Mouse (Mus musculus): ENCODE measurements around the gene Bcan.

- TF ChIP-seq SRF (IDR thresholded peaks at IDR 0.05; ENCODE audit: control insufficient read depth, insufficient read length, low read depth) (no peak), MYOD1 (IDR thresholded peaks at IDR 0.05; ENCODE audit: control insufficient read depth in 1 of 3, insufficient read length in 2 of 3, low read depth in 2 of 3) (no peak), TCF12 (IDR thresholded peaks at IDR 0.05; ENCODE audit: insufficient read depth, poor library complexity, severe bottlenecking) (no peak), POLR2A (IDR thresholded peaks at IDR 0.05; ENCODE audit: insufficient read length, low read depth) (peak; percentile 4), E2F4 (IDR thresholded peaks at IDR 0.05; ENCODE audit: insufficient read depth) (no peak), TCF3 (IDR thresholded peaks at IDR 0.05; ENCODE audit: insufficient read length, low read depth) (no peak), MAX (IDR thresholded peaks at IDR 0.05; ENCODE audit: low read depth) (no peak), POLR2AphosphoS2 (IDR thresholded peaks at IDR 0.05; ENCODE audit: insufficient read length, low read depth) (peak; percentile 17)
These were observed 28.4 kb downstream of the Bcan start for GRCm38 (mm10) chr3:87971489-87972202.
